Mouse (Mus musculus) embryonic fibroblast, embryonic 13.5 days (primary cell): ENCODE measurements around the gene Stpg3. TPM values are rescaled to one million over a fixed set of nuclear protein-coding genes. Genes with fewer than 3 reads are reported as not detected.

Source experiments
- H3K27ac ChIP-seq: 2 replicates; pipeline ENCODE4 v1.5.1; 2012; ENCODE audit warnings: low read length, control low read depth, inconsistent platforms; ENCODE audit not compliant: insufficient read depth
- H3K4me1 ChIP-seq: 2 replicates; pipeline ENCODE4 v1.6.1; 2011; ENCODE audit warnings: low read length; ENCODE audit not compliant: control insufficient read depth, insufficient read depth
- H3K4me3 ChIP-seq: 2 replicates; pipeline ENCODE4 v1.5.1; 2011; ENCODE audit warnings: mild to moderate bottlenecking, control low read depth, low read length; ENCODE audit not compliant: insufficient read depth
- CTCF ChIP-seq: IDR thresholded peaks from 2 replicates; pipeline ENCODE4 v1.5.1; 2011; ENCODE audit warnings: mild to moderate bottlenecking, control low read depth, low read length, moderate library complexity, borderline replicate concordance; ENCODE audit not compliant: insufficient read depth
- POLR2A ChIP-seq: IDR thresholded peaks from 2 replicates; pipeline ENCODE4 v1.6.1; 2011; ENCODE audit warnings: low read depth, mild to moderate bottlenecking, control low read depth, low read length, moderate library complexity
- polyA plus RNA-seq: library from polyadenylated mRNA; stranded (reverse); fragments of >200 nt; gene quantifications from 2 replicates; pipeline ENCODE4 v1.2.4, GENCODE M21; 2011; ENCODE audit warnings: low read depth; ENCODE audit not compliant: missing spikeins, insufficient read length

The Stpg3 gene
- polyA plus RNA-seq, 1 experiment: not detected

GRCm38 (mm10) chr2:25167919-25168664 is 46.3 kb downstream of the Stpg3 start:
- peaks cover 2% of the 10 kb centered on the region; the same call in 1 of the 2 replicates for H3K4me1 ChIP-seq
- TF ChIP-seq CTCF: no peak
- TF ChIP-seq POLR2A: peak; percentile 42
- no peak overlapping the region for H3K4me3 ChIP-seq
- H3K27ac ChIP-seq: no peak overlapping the region

- TF ChIP-seq CTCF (no peak), POLR2A (no peak)
- H3K4me3 ChIP-seq: no peak overlapping the region
- H3K27ac ChIP-seq: no peak overlapping the region
- H3K4me1 ChIP-seq: no peaks in the 10 kb centered on the region
These were observed 47.0 kb downstream of the Stpg3 start for GRCm38 (mm10) chr2:25167481-25167880.

Other genes starting within 250 kb of the Stpg3 start
- 39.1 and 46.0 TPM in 2 replicates for gene Mrpl41, start 239.5 kb downstream of the Stpg3 start, polyA plus RNA-seq
- gene Pnpla7, start 238.6 kb downstream of the Stpg3 start, polyA plus RNA-seq: 8.5 and 10.4 TPM in 2 replicates
- gene Nsmf, start 160.3 kb downstream of the Stpg3 start, polyA plus RNA-seq: 46.7 and 47.8 TPM in 2 replicates
- not detected in 2 replicates for gene Entpd8, start 134.3 kb downstream of the Stpg3 start, polyA plus RNA-seq
- not detected in 2 replicates for gene Noxa1, start 119.5 kb downstream of the Stpg3 start, polyA plus RNA-seq
- 1.7 and 3.2 TPM in 2 replicates for gene Nrarp, start 33.9 kb downstream of the Stpg3 start, polyA plus RNA-seq
- 17.5 and 21.8 TPM in 2 replicates for gene Tor4a, start 17.8 kb downstream of the Stpg3 start, polyA plus RNA-seq
- gene Nelfb, start 3.1 kb downstream of the Stpg3 start, polyA plus RNA-seq: 38.8 and 42.3 TPM in 2 replicates
- not detected in 2 replicates for gene Fam166a, start 4.1 kb upstream of the Stpg3 start, polyA plus RNA-seq
- 209 and 237 TPM in 2 replicates for gene Tubb4b, start 10.1 kb upstream of the Stpg3 start, polyA plus RNA-seq
- gene Slc34a3, start 19.7 kb upstream of the Stpg3 start, polyA plus RNA-seq: not detected in 2 replicates
- gene Rnf224, start 22.1 kb upstream of the Stpg3 start, polyA plus RNA-seq: not detected in 2 replicates
- 0.42 TPM in 1 of 2 replicates, not detected in the other for gene Rnf208, start 27.6 kb upstream of the Stpg3 start, polyA plus RNA-seq
- not detected in 2 replicates for gene Cysrt1, start 27.8 kb upstream of the Stpg3 start, polyA plus RNA-seq
- gene AL732309.1, start 32.2 kb upstream of the Stpg3 start, polyA plus RNA-seq: 2.3 TPM in 1 of 2 replicates, not detected in the other
- gene Tmem203, start 40.8 kb upstream of the Stpg3 start, polyA plus RNA-seq: 11.6 and 15.3 TPM in 2 replicates
- gene Tprn, start 48.0 kb upstream of the Stpg3 start, polyA plus RNA-seq: 7.1 and 9.5 TPM in 2 replicates
- 46.2 and 49.4 TPM in 2 replicates for gene Ssna1, start 57.8 kb upstream of the Stpg3 start, polyA plus RNA-seq
- 93.8 and 95.3 TPM in 2 replicates for gene Anapc2, start 57.8 kb upstream of the Stpg3 start, polyA plus RNA-seq
- gene Tmem210, start 73.5 kb upstream of the Stpg3 start, polyA plus RNA-seq: not detected in 2 replicates
- not detected in 2 replicates for gene Lrrc26, start 75.3 kb upstream of the Stpg3 start, polyA plus RNA-seq
- gene Grin1, start 104.5 kb upstream of the Stpg3 start, polyA plus RNA-seq: 1.6 and 1.7 TPM in 2 replicates
- gene Man1b1, start 117.7 kb upstream of the Stpg3 start, polyA plus RNA-seq: 41.1 and 70.7 TPM in 2 replicates
- gene Dpp7, start 141.7 kb upstream of the Stpg3 start, polyA plus RNA-seq: 29.9 and 32.9 TPM in 2 replicates
- 40.0 and 42.2 TPM in 2 replicates for gene Uap1l1, start 151.0 kb upstream of the Stpg3 start, polyA plus RNA-seq
- 3.3 and 5.2 TPM in 2 replicates for gene Sapcd2, start 157.7 kb upstream of the Stpg3 start, polyA plus RNA-seq
- 0.33 and 2.2 TPM in 2 replicates for gene Entpd2, start 181.2 kb upstream of the Stpg3 start, polyA plus RNA-seq
- 86.0 and 107 TPM in 2 replicates for gene Npdc1, start 184.7 kb upstream of the Stpg3 start, polyA plus RNA-seq
- not detected in 2 replicates for gene Fut7, start 208.6 kb upstream of the Stpg3 start, polyA plus RNA-seq
- gene Abca2, start 214.1 kb upstream of the Stpg3 start, polyA plus RNA-seq: 7.8 and 12.1 TPM in 2 replicates
- not detected in 2 replicates for gene Clic3, start 242.2 kb upstream of the Stpg3 start, polyA plus RNA-seq
- 12.9 and 13.6 TPM in 2 replicates for gene Paxx, start 246.5 kb upstream of the Stpg3 start, polyA plus RNA-seq